Mouse (Mus musculus) forebrain, embryonic 12.5 days (tissue): ENCODE data around the gene Sh3glb2. TPM values are rescaled to one million over a fixed set of nuclear protein-coding genes. Genes with fewer than 3 reads are reported as not detected.

Experiments
- ATAC-seq: fragments of 200-750 bp; cut with Nextera tagmentation; 2 replicates; pipeline ENCODE4 v1.8.0; 2017; ENCODE audit warnings: moderate TSS enrichment; ENCODE audit not compliant: low FRiP score
- H3K27ac ChIP-seq: fragments of 300-500 bp; sonication (generic); 2 replicates; pipeline ENCODE4 v1.5.1; 2016; ENCODE audit warnings: mild to moderate bottlenecking
- H3K27me3 ChIP-seq: fragments of 300-500 bp; sonication (generic); 2 replicates; pipeline ENCODE4 v1.6.1; 2016; ENCODE audit warnings: mild to moderate bottlenecking
- H3K36me3 ChIP-seq: fragments of 300-500 bp; sonication (generic); replicated peaks from 2 replicates; pipeline ENCODE4 v1.6.1; 2016; ENCODE audit warnings: mild to moderate bottlenecking
- H3K4me1 ChIP-seq: fragments of 300-500 bp; sonication (generic); 2 replicates; pipeline ENCODE4 v1.6.1; 2016
- H3K4me2 ChIP-seq: fragments of 300-500 bp; sonication (generic); 2 replicates; pipeline ENCODE4 v1.6.1; 2016; ENCODE audit warnings: mild to moderate bottlenecking, moderate library complexity
- H3K4me3 ChIP-seq: fragments of 300-500 bp; sonication (generic); replicated peaks from 2 replicates; pipeline ENCODE4 v1.5.1; 2016; ENCODE audit warnings: mild to moderate bottlenecking
- H3K9ac ChIP-seq: fragments of 300-500 bp; sonication (generic); 2 replicates; pipeline ENCODE4 v1.6.1; 2016; ENCODE audit warnings: mild to moderate bottlenecking
- H3K9me3 ChIP-seq: fragments of 300-500 bp; sonication (generic); 2 replicates; pipeline ENCODE4 v1.6.1; 2016
- WGBS: fragments of 180-500 bp; shearing (Covaris S2); methylation state at CpG from one replicate; pipeline ENCODE4 v1.1.7; 2016; 5-methylcytosine and 5-hydroxymethylcytosine counted together
- microRNA-seq: library from miRNA; unstranded; fragments of <30 nt; microRNA quantifications from one replicate; pipeline ENCODE4, GENCODE M21; 2017
- polyA plus RNA-seq: library from polyadenylated mRNA; unstranded; fragments of >200 nt; fragmentation: Nextera tagmentation; extraction: Ambion mirVana; gene quantifications from 2 replicates; pipeline ENCODE4 v1.2.1, GENCODE M21; 2016

Gene Sh3glb2
- polyA plus RNA-seq, 1 experiment from 2014 or later, result 99.8 TPM

GRCm38 (mm10) chr2:30323111-30323510 is 36.0 kb downstream of the Sh3glb2 start:
- Histone ChIP-seq H3K4me3 (no peak overlapping the region), H3K27me3 (no peaks in the 10 kb centered on the region), H3K9ac (no peak overlapping the region), H3K4me2 (no peak overlapping the region), H3K9me3 (no peaks in the 10 kb centered on the region), H3K27ac (no peak overlapping the region), H3K4me1 (no peaks in the 10 kb centered on the region), H3K36me3 (peaks cover 94% of the 10 kb centered on the region)
- ATAC-seq, result no peak
- WGBS, result 93% methylated on average over 7 of the region's 7 CpGs

GRCm38 (mm10) chr2:30319260-30319659 is 39.9 kb downstream of the Sh3glb2 start:
- no peak overlapping the region for H3K27ac ChIP-seq
- H3K4me1 ChIP-seq, result no peaks in the 10 kb centered on the region
- 92% methylated on average over 4 of the region's 4 CpGs for WGBS
- H3K9ac ChIP-seq, result no peak overlapping the region
- no peaks in the 10 kb centered on the region for H3K27me3 ChIP-seq
- peaks cover 94% of the 10 kb centered on the region for H3K36me3 ChIP-seq
- no peak overlapping the region for H3K4me3 ChIP-seq
- no peaks in the 10 kb centered on the region for H3K9me3 ChIP-seq
- H3K4me2 ChIP-seq, result no peak overlapping the region
- ATAC-seq, result no peak

GRCm38 (mm10) chr2:30316955-30317354 is 42.2 kb downstream of the Sh3glb2 start:
- no peak overlapping the region for H3K4me3 ChIP-seq
- H3K27me3 ChIP-seq, result no peaks in the 10 kb centered on the region
- H3K9me3 ChIP-seq, result no peaks in the 10 kb centered on the region
- no peaks in the 10 kb centered on the region for H3K4me1 ChIP-seq
- WGBS, result 97% methylated on average over 5 of the region's 5 CpGs
- no peak overlapping the region for H3K9ac ChIP-seq
- no peak overlapping the region for H3K4me2 ChIP-seq
- H3K27ac ChIP-seq, result no peak overlapping the region
- no peak for ATAC-seq
- peaks cover 94% of the 10 kb centered on the region for H3K36me3 ChIP-seq

- Histone ChIP-seq H3K27ac (no peak overlapping the region), H3K4me3 (no peak overlapping the region), H3K36me3 (peaks cover 91% of the 10 kb centered on the region), H3K27me3 (no peaks in the 10 kb centered on the region), H3K4me2 (no peak overlapping the region), H3K9ac (no peak overlapping the region), H3K9me3 (no peaks in the 10 kb centered on the region), H3K4me1 (no peaks in the 10 kb centered on the region)
- WGBS, result 92% methylated on average over 4 of the region's 4 CpGs
- no peak for ATAC-seq
Observed at GRCm38 (mm10) chr2:30316136-30316535, 43.0 kb downstream of the Sh3glb2 start.

GRCm38 (mm10) chr2:30311481-30311880 is 47.7 kb downstream of the Sh3glb2 start:
- WGBS, result 90% methylated on average over 2 of the region's 2 CpGs
- no peak for ATAC-seq

GRCm38 (mm10) chr2:30309351-30309750 is 49.8 kb downstream of the Sh3glb2 start:
- H3K9ac ChIP-seq, result no peak overlapping the region
- no peak overlapping the region for H3K27ac ChIP-seq
- H3K36me3 ChIP-seq, result peaks cover 98% of the 10 kb centered on the region
- no peak overlapping the region for H3K4me3 ChIP-seq
- WGBS, result 92% methylated on average over 3 of the region's 3 CpGs
- H3K9me3 ChIP-seq, result no peaks in the 10 kb centered on the region
- no peaks in the 10 kb centered on the region for H3K27me3 ChIP-seq
- no peak overlapping the region for H3K4me2 ChIP-seq
- no peaks in the 10 kb centered on the region for H3K4me1 ChIP-seq
- no peak for ATAC-seq

More at GRCm38 (mm10) chr2:30311481-30311880, 47.7 kb downstream of the Sh3glb2 start:
- peaks cover 96% of the 10 kb centered on the region for H3K36me3 ChIP-seq
- no peak overlapping the region for H3K9ac ChIP-seq
- H3K4me3 ChIP-seq, result no peak overlapping the region
- H3K27ac ChIP-seq, result no peak overlapping the region
- no peaks in the 10 kb centered on the region for H3K9me3 ChIP-seq
- H3K4me2 ChIP-seq, result no peak overlapping the region
- no peaks in the 10 kb centered on the region for H3K27me3 ChIP-seq
- no peaks in the 10 kb centered on the region for H3K4me1 ChIP-seq

GRCm38 (mm10) chr2:30306087-30306486 is 53.0 kb downstream of the Sh3glb2 start:
- WGBS, result 97% methylated on average over 7 of the region's 7 CpGs
- ATAC-seq, result no peak
- Histone ChIP-seq H3K9ac (no peak overlapping the region), H3K27me3 (no peaks in the 10 kb centered on the region), H3K4me3 (no peak overlapping the region), H3K4me1 (no peaks in the 10 kb centered on the region), H3K36me3 (peaks cover 99% of the 10 kb centered on the region), H3K9me3 (no peaks in the 10 kb centered on the region), H3K4me2 (no peak overlapping the region), H3K27ac (no peak overlapping the region)

GRCm38 (mm10) chr2:30299966-30300365 is 59.2 kb downstream of the Sh3glb2 start:
- ATAC-seq, result no peak
- Histone ChIP-seq H3K9ac (no peak overlapping the region), H3K36me3 (peaks cover 78% of the 10 kb centered on the region), H3K9me3 (no peaks in the 10 kb centered on the region), H3K4me2 (no peak overlapping the region), H3K27ac (no peak overlapping the region), H3K27me3 (no peaks in the 10 kb centered on the region), H3K4me3 (no peak overlapping the region), H3K4me1 (no peaks in the 10 kb centered on the region)
- 97% methylated on average over 5 of the region's 5 CpGs for WGBS

- Histone ChIP-seq H3K4me2 (no peak overlapping the region), H3K27me3 (no peaks in the 10 kb centered on the region), H3K9ac (no peak overlapping the region), H3K9me3 (no peaks in the 10 kb centered on the region), H3K4me1 (no peaks in the 10 kb centered on the region), H3K36me3 (peaks cover 73% of the 10 kb centered on the region), H3K4me3 (no peak overlapping the region), H3K27ac (no peak overlapping the region)
- no peak for ATAC-seq
- WGBS, result 72% methylated on average over 3 of the region's 3 CpGs
Observed at GRCm38 (mm10) chr2:30299525-30299924, 59.6 kb downstream of the Sh3glb2 start.

Small RNAs within 50 kb of the gene (microRNA-seq; reads per million reads assigned to microRNA genes)
- not detected for gene Gm47292

Other genes with a start within 250 kb of the Sh3glb2 start
- 9.2 and 9.5 TPM in 2 replicates for gene Zer1, start 234.8 kb downstream of the Sh3glb2 start, polyA plus RNA-seq
- 8.3 and 14.0 TPM in 2 replicates for gene Tbc1d13, start 225.6 kb downstream of the Sh3glb2 start, polyA plus RNA-seq
- gene Endog, start 187.8 kb downstream of the Sh3glb2 start, polyA plus RNA-seq, result 9.7 and 13.4 TPM in 2 replicates
- gene Spout1, start 180.9 kb downstream of the Sh3glb2 start, polyA plus RNA-seq, result 67.0 and 69.2 TPM in 2 replicates
- gene Kyat1, start 153.5 kb downstream of the Sh3glb2 start, polyA plus RNA-seq, result 9.0 and 9.4 TPM in 2 replicates
- gene Lrrc8a, start 121.6 kb downstream of the Sh3glb2 start, polyA plus RNA-seq, result 22.8 and 35.9 TPM in 2 replicates
- gene Gm28035, start 118.8 kb downstream of the Sh3glb2 start, polyA plus RNA-seq, result 0.29 and 0.64 TPM in 2 replicates
- gene Phyhd1, start 93.1 kb downstream of the Sh3glb2 start, polyA plus RNA-seq, result 5.0 and 5.4 TPM in 2 replicates
- not detected in 2 replicates for gene Gm28038, start 78.3 kb downstream of the Sh3glb2 start, polyA plus RNA-seq
- 25.4 and 25.6 TPM in 2 replicates for gene Dolk, start 73.0 kb downstream of the Sh3glb2 start, polyA plus RNA-seq
- gene Nup188, start 72.9 kb downstream of the Sh3glb2 start, polyA plus RNA-seq, result 42.3 and 47.0 TPM in 2 replicates
- 24.4 and 25.2 TPM in 2 replicates for gene Miga2, start 4.9 kb upstream of the Sh3glb2 start, polyA plus RNA-seq
- gene Dolpp1, start 32.9 kb upstream of the Sh3glb2 start, polyA plus RNA-seq, result 51.4 and 52.3 TPM in 2 replicates
- gene Crat, start 56.5 kb upstream of the Sh3glb2 start, polyA plus RNA-seq, result 22.5 and 23.0 TPM in 2 replicates
- 131 and 144 TPM in 2 replicates for gene Ptpa, start 56.7 kb upstream of the Sh3glb2 start, polyA plus RNA-seq
- 2.3 and 2.7 TPM in 2 replicates for gene Ier5l, start 114.9 kb upstream of the Sh3glb2 start, polyA plus RNA-seq
- gene Cstad, start 235.7 kb upstream of the Sh3glb2 start, polyA plus RNA-seq, result 0.47 and 0.67 TPM in 2 replicates